Mouse (Mus musculus) thymus, postnatal 0 days (tissue): ENCODE measurements around the gene Cdk7. TPM values are rescaled to one million over a fixed set of nuclear protein-coding genes. Genes with fewer than 3 reads are reported as not detected.
"Not testable (repeated sequence)": the region's sequence is repeated elsewhere in the genome, so short reads cannot be mapped to it uniquely, and the experiment has no call there.

Experiments used
- DNase-seq: peaks from one replicate; pipeline ENCODE4 v3.0.0-alpha.2; 2015; ENCODE audit warnings: low spot score
- polyA plus RNA-seq: library from polyadenylated mRNA; unstranded; fragments of >200 nt; fragmentation: Nextera tagmentation; extraction: Ambion mirVana; gene quantifications from 2 replicates; pipeline ENCODE4 v1.2.1, GENCODE M21; 2015

Cdk7 gene
- polyA plus RNA-seq: 86.5 and 93.0 TPM in 2 replicates

DNA sequence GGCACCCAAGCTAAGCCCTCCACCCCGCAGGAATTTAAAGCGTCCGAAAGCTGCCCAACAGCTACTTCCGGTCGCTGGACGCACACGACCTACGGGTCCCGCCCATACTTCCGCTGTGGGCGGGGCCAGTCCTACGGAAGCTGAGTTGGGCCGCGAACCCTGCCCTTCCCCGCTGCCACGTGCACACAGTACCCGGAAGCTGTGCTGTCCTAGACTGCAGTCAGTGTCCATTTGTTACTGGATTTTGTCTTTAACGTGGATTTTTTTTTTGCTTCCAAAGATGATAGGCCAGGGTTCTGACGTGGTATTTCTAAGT is at the start of gene Cdk7:
Cdk7 (minus strand) TSS at position 79 of the 316 bp plus-strand sequence.
- DNase-seq: peak; percentile 93

DNA sequence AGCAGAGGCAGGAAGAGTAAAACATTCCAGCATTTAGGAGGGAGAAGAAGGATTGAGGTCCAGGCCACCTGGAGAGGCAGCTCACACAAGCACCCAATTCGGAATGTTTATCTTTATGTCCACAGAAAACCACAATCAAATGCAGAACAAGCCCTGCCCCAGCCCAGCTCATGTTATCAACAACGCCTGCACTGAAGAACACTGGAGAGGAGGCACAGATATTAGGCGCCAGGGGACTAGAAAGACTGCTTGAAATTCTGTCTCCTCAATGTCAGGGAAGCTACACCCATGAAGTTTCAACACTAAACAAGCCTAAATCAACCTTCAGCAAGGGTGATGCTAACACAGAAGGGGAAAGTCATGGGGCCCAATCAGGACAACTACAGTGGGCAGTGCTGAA is 46.8 kb upstream of the Cdk7 start:
- DNase-seq: no peak

DNA sequence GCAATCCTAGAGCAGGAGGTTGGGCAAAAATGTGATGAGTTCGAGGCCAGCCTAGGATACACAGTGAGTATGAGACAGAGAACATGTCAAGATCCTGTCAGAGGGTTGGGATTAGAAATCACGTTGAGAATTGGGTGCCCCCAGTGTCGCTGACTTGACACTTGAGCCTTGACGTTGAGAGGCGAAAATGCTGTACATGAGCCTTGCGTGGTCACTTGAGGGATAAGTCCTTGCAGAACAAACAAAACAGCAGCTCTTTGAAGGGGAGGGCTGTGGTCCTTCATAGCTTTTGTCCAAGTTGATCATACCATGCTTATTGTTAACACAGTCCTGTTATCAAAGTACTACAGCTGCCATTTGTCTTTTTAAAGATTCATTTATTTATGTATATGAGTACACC is 46.0 kb upstream of the Cdk7 start:
- DNase-seq: no peak

DNA sequence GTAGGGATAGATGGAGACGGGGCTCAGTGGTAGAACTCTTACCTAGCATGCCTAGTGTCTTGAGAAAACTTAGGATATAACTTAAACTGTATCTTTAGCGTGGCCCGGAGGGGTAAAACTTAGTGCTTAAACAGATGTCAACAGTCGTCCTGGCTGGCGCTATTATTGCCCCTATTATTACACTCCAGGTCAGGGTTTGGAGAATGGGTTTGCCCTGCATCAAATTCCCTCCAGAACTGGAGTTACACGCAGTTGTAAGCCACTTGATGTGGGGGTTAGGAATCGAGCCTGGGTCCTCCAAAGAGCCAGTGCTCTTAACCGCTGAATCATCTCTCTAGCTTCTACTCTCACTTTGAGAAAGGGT is 45.3 kb upstream of the Cdk7 start:
- DNase-seq: no peak

DNA sequence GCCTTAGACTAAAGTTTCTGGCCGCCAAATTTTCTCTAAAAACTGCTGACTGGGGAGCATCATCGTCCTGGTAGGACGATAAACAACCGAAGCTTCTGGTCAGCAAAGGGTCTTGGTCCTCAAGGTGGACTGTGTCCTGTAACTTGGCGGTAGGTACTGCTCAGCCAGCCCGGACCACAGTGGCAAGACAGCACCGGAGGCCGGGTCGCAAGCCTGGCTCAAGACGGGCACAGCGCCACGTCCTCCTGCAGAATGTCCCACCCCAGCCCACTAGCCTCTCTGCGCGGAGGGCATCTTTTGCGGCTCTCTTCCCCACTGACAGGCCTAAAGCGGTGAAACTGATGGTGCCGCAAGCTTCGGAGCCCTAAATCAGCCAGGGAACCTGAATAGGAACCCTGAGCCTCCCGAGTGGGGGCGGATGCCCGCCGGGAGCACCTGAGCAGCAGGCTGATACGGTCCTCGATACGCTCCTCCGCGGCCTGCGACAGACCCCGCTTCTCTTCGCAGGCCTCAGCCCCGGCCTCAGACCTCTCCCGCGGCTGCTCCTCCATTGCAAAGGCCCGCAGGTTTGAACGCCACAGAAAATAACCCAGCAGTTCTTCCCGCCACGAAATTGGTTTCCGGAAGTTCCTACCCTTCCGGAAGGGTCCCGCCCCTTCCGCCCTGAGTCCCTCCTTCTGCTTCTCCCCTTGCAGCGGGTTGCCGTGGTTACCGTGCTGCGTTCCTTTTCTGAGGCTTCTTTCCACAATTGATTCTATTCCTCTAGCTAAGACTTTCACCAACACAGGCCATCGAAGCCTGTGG is 44.7 kb upstream of the Cdk7 start, which contains the start of gene Cenph:
Cenph (minus strand) TSS at position 648 of the 804 bp plus-strand sequence.
- peak; percentile 89 for DNase-seq

DNA sequence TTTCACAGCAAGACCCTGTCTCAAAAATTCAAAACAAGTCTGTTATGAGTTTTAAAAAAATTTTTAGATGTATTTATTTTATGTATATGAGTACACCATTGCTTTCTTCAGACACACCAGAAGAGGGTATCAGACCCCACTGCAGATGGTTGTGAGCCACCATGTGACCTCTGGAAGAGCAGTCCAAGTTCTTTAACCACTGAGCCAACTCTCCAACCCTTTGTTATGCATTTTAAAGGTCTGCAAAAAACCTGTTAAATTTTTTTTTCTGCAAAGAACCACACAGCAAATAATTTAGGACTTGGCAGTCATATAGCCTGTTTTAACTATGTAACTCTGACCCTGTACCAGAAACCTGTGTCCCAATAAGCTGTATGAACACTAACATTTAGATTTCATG is 44.0 kb upstream of the Cdk7 start:
- no peak for DNase-seq

DNA sequence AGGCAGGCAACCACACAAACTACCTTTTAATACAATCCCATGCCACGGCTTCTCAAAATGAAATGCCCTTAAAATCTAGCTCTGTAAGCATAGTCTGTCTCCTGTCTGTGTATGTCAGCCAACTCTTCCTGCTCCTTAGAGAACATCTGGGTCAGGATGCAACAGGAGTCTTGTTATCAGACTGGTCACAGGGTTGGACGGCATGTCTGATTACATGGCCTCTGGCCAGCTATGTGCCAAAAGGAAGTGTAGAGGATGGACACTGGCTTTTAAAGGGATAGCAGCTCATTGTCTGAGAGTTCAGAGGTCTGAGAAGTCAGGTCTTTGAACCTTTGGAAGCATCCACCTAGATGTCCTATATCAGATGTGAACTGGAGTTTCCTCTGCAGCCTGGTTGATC is 24.6 kb upstream of the Cdk7 start:
- DNase-seq: no peak

DNA sequence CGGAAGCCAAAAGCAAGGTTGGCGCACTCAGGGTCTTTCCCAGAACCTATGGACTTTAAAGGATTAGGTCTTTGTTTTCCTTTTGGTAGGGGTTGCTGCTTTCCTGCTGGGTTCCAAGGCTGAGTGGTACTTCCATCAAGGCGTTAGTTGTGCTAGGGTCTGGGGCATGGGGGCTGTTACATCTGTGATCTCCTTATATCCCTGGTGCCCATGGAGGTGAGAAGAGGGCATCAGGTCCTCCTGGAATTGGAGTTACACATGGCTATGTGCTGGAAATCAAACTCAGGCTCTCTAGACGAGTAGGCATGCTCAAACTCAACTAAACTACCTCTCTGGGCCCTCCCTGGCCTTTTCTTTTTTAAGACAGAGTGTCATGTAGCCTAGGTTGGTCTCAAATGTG is 23.4 kb upstream of the Cdk7 start:
- DNase-seq: no peak

DNA sequence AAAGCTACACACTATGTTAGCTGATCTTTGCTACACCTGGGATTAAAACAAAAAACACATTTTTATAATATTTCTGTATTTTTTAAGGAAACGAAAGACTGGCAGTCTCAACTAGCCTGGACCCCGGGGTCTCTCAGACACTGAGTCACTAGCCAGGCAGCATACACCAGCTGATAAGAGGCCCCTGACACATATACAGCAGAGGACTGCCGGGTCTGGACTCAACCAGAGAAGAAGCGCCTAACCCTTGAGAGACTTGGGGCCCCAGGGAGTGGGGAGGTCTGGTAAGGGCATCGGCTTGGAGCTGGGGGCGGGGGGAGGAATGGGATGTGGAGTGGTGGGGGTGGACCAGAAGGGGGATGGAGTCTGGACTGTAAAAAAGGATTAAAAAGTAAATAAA is 22.3 kb upstream of the Cdk7 start:
- DNase-seq: no peak

DNA sequence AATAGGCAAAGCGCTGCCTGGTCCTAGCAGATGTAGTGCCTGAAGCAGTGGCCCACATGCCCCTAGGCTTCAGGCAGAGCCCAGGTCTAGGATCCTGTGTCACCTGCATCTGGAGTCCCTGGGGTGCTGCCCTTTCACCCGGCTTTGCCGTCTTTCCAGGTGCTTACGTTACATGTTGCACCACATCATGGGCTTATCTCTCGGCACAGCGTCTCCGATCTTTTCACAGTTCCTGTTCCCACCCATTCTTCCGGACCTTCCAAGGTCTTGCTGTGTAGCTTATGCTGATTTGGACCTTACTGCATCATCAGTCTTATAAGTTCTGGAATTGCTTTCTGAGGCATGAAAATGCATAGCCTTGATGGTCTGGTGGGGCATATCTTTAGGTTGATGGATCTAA is 21.8 kb upstream of the Cdk7 start:
- DNase-seq: no peak

DNA sequence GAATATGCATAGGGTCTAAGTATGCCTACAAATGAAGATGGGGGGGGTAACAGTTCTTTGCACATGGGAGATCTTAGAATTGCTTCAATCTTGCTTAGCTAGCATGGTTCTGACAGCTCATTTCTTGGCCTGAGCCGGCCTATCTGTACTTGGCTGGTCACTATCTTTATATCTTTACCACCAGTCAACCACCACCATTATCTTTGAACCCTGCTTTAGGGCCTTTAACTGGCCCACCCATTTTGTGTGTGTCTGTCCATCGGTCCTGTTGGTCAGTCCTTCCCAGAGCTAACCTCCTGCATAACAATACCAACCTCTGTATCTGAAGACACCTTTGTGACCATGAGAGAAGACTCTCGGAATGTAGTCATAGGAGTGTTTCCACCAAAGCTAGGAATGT is 20.7 kb upstream of the Cdk7 start:
- DNase-seq: no peak

DNA sequence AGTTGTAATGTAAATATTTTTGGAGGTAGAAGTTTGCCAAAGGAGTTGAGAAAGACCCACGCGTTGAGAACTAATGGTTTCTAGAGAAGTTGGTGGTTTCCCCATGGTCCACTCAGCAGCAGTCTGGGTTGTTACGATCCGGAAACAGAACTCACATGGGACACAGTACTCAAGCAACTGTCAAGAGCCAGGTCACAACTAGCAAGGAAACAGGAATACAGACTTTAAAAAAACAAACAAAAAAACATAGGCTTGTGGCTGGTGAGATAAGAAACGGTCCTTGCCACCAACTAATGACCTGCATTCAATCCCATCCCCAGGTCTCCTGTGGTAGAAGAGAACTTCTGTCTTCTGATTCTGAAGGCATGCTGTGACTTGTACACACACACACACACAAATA is 20.1 kb upstream of the Cdk7 start:
- no peak for DNase-seq

DNA sequence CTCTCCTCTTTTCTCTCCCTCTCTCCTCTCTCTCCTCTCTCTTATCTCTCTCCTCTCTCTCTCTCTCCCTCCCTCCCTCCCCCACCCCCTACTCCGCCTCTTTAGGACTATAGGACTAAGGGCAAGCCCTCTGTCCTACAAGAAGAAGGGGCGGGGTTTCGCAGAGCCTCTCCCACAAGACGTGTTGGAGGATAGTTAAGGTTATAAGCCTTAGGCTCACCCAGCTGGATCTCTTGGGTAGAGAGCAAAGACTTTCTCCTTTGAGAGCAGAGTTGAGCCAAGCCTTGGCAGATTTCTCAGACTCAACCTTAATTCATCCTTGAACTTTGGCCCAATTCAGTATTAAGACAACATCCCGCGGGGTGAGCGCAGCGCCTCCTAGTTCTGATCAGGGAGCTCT is 17.9 kb upstream of the Cdk7 start:
- DNase-seq: no peak

DNA sequence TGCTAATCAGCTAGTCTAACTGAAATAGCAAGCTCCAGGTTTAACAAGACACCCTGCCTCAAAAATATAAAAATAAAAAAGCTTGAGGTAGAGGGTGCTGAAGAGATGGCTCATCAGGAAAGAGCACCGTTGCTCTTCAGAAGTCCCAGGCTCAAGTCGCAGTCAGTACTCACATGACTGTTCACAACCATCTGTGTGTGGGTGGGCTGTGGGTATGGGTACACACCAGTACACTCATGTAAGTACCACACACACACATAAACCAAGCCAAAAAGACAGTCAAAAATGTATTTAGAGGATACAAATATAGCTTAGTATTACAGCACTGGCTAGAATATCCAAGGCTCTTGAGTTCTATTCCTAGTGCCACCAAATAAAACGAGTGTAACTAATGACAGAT is 15.4 kb upstream of the Cdk7 start:
- no peak for DNase-seq

DNA sequence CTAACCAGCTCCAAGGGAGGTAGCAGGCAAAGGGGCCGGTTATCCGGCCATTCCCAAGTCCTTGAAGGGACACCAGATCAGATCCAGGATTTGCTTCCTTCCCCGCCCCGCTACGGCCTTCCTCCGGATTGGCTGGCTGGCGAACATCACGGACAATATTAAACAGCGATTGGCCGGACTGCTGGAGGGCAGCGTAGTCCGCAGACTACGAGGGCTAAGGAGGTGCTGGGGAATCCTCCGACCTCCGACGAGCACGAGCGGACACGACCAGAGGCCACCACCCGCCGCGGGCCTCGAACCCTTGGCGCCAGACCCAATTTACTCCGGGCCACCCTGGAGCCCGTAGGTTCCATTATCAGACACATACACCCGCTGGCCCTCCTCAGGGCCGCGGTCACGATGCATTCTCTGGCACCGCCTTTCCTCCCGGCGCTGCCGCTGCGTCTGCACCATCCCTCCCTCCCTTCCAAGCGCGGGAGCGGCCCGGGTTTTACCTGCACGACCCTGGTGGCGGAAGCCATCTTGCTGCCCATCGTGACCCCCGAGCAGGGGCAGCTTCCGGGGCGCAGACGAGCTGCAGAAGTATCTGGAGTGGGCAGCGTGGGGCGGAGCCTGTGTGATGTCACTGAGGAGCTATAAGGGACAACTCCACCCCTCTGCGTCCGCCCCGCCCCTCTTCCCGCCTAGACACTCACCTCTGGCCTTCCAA is 13.5 kb upstream of the Cdk7 start, which contains the start of gene Mrps36:
Mrps36 (minus strand) TSS at position 624 of the 709 bp plus-strand sequence.
- DNase-seq: peak; percentile 88

DNA sequence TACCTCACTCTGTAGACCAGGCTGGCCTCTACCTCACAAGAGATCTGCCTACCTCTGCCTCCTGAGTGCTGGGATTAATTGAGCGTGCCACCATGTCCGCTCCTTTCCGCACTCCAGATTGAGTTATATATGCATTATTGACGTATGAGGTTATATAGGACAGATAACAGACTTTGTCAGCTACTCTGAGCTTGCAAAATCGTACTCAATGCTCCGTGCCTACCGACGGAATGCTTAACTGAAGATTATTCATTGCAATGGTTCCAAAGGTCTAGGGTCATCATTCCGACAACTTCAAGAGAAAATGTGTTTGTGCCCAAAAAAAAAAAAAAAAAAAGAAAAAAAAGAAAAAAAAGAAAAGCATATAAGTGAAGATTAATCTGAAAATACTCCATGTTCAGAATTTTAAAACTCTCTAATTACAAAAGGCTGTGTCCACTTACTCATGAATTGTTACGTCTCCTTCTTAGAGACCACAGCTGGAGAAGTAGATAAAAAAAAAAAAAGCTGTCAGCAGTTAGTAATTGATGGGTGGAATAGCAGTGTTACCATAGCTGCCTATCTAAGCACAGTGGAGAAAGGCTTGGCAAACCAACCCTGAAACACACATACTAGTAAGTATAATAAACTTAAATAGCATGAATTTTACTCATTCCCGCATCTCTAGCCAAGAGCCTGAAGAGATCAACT is 12.8 kb upstream of the Cdk7 start:
- DNase-seq: no peak

DNA sequence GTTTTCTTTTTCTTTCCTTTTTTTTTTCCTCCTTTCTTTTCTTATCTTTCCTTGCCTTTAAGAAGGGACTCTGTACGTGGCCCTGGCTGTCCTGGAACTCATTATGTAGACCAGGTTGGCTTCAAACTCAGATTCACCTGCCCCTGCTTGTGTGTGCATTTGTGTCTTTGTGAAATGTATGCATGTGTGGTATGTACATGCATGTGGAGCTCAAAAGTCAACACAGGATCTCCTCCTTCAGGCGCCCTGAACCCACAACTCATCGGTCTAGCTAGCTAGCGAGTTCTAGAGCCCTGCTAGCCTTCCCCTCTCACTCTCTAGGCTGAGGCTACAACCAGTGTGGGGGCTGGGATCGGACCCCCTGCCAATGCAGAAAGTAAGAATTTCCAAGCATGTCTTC is 12.1 kb upstream of the Cdk7 start:
- DNase-seq: no peak

DNA sequence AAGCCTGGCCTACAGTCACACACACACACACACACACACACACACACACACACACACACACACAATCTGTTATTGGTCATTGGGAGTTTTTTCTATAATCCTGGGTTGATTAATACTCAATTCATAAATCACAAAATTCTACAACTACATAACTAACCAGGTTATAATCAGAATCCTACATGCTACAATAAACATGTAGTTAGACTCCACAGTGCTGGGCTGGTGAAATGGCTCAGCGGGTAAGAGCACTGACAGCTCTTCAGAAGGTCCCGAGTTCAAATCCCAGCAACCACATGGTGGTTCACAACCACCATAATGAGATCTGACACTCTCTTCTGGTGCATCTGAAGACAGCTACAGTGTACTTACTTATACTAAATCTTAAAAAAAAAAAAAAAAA is 2.0 kb upstream of the Cdk7 start:
- DNase-seq: no peak

DNA sequence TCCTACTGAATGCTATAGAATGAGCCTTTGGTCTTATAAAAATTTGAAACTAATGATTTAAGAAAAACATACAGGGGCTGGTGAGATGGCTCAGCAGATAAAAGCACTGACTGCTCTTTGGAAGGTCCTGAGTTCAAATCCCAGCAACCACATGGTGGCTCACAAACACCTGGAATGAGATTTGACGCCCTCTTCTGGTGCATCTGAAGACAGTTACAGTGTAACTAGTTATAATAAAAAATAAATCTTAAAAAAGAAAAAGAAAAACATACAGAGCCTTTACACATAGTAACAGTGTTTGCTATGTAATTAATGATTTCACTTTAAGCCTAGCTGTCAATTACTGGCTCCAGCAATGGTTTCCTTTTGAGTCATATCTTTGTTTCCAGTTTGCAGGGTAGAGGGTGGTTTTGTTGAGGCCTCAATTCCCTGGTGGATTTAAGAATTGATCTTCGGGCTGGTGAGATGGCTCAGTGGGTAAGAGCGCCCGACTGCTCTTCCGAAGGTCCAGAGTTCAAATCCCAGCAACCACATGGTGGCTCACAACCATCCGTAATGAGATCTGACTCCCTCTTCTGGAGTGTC is 815 bp upstream of the Cdk7 start:
- DNase-seq: not testable (repeated sequence)

DNA sequence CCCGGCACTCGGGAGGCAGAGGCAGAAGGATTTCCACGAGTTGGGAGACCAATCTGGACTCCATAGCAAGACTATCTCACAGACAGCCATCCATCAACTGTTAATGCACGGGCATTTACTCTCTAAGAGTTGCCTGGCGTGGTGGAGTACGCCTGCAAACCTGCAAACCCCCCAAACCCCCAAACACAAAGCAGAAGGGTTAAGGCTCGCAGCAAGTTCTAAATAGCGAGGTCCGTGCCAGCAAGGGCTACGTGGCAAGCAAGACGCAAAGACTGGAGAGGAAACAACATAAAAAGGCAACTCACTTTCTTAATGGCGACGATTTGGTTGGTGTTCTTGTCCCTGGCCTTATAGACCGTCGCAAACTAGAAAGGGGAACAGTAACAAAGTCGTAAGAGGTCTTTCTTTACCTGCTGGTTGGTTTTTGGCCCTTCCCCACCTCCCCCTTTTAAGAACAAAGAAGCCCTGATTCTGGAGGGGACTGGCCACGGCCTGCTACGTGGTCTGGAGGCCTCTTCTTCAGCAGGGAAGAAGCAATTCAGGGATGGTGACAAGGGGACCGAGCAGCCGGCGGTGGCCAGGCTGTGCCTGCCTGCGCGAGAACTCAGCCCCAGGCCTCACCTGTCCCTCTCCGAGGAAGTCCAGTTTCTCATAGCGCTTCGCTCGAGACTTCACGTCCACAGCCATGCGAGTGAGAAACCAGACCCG is 432 bp downstream of the Cdk7 start:
- no peak for DNase-seq

DNA sequence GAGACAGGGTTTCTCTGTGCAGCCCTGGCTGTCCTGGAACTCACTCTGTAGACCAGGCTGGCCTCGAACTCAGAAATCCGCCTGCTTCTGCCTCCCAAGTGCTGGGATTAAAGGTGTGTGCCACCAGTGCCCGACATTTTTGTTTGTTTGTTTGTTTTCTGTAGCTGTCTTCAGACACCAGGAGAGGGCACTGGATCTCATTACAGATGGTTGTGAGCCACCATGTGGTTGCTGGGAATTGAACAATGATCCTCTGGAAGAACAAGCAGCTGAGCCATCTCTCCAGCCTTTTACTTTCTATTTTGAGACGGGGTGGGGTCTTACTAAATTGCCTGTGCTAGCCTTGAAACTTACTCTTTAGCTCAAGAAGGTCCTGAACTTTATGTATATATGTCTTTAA is 2.2 kb downstream of the Cdk7 start:
- not testable (repeated sequence) for DNase-seq
